Mouse (Mus musculus) bone marrow macrophage, adult 2 months (primary cell): ENCODE results near the gene Mapk1.

Experiments used
- CTCF ChIP-seq: IDR thresholded peaks from 2 replicates; pipeline ENCODE4 v1.5.1; 2012; ENCODE audit warnings: low read depth, mild to moderate bottlenecking, low read length, moderate library complexity
- POLR2A ChIP-seq: IDR thresholded peaks from 2 replicates; pipeline ENCODE4 v1.6.1; 2012; ENCODE audit warnings: mild to moderate bottlenecking, low read depth, low read length, borderline replicate concordance

GRCm38 (mm10) chr16:17069511-17070443, 86.6 kb downstream of the Mapk1 start, which contains the start of gene Ypel1:
- TF ChIP-seq CTCF, result no peak
- TF ChIP-seq POLR2A, result no peak
